Mouse (Mus musculus) stomach, postnatal 0 days (tissue): ENCODE results near the gene Acsl3. TPM values are rescaled to one million over a fixed set of nuclear protein-coding genes. Genes with fewer than 3 reads are reported as not detected.

ENCODE experiments used
- ATAC-seq: fragments of 200-750 bp; cut with Nextera tagmentation; 2 replicates; pipeline ENCODE4 v1.8.0; 2017; ENCODE audit not compliant: low FRiP score, low TSS enrichment
- DNase-seq: peaks from one replicate; pipeline ENCODE4 v3.0.0-alpha.2; 2016; ENCODE audit warnings: low spot score
- H3K27ac ChIP-seq: fragments of 300-500 bp; sonication (generic); replicated peaks from 2 replicates; pipeline ENCODE4 v1.5.1; 2014; ENCODE audit warnings: mild to moderate bottlenecking, control low read depth
- H3K27me3 ChIP-seq: fragments of 300-500 bp; sonication (generic); 2 replicates; pipeline ENCODE4 v1.6.1; 2014; ENCODE audit warnings: low read length; ENCODE audit not compliant: control insufficient read depth, insufficient read depth
- H3K36me3 ChIP-seq: fragments of 300-500 bp; sonication (generic); 2 replicates; pipeline ENCODE4 v1.6.1; 2014; ENCODE audit warnings: low read length, mixed read lengths; ENCODE audit not compliant: control insufficient read depth, insufficient read depth
- H3K4me1 ChIP-seq: fragments of 300-500 bp; sonication (generic); replicated peaks from 2 replicates; pipeline ENCODE4 v1.6.1; 2014; ENCODE audit warnings: antibody characterized with exemption; ENCODE audit not compliant: control insufficient read depth, insufficient read depth
- H3K4me2 ChIP-seq: fragments of 300-500 bp; sonication (generic); replicated peaks from 2 replicates; pipeline ENCODE4 v1.6.1; 2014; ENCODE audit warnings: low read depth, mild to moderate bottlenecking, control low read depth, moderate library complexity
- H3K4me3 ChIP-seq: fragments of 300-500 bp; sonication (generic); 2 replicates; pipeline ENCODE4 v1.5.1; 2014; ENCODE audit warnings: low read depth, low read length, control low read depth
- H3K9ac ChIP-seq: fragments of 300-500 bp; sonication (generic); 2 replicates; pipeline ENCODE4 v1.6.1; 2014; ENCODE audit warnings: mild to moderate bottlenecking, low read length, control low read depth, mixed read lengths
- H3K9me3 ChIP-seq: fragments of 300-500 bp; sonication (generic); 2 replicates; pipeline ENCODE4 v1.6.1; 2016; ENCODE audit warnings: low read length; ENCODE audit not compliant: control insufficient read depth
- CTCF ChIP-seq: IDR thresholded peaks from 2 replicates; pipeline ENCODE4 v1.5.1; 2016; ENCODE audit warnings: antibody characterized with exemption, low read depth, mild to moderate bottlenecking, moderate library complexity
- EP300 ChIP-seq: optimal IDR thresholded peaks from 2 replicates; pipeline ENCODE3; 2016; ENCODE audit warnings: antibody characterized with exemption
- WGBS: fragments of 180-500 bp; shearing (Covaris S2); extraction: QIAGEN DNeasy Blood & Tissue Kit; methylation state at CpG from one replicate; pipeline ENCODE4 v1.1.7; 2014; 5-methylcytosine and 5-hydroxymethylcytosine counted together
- polyA plus RNA-seq: library from polyadenylated mRNA; unstranded; fragments of >200 nt; fragmentation: Nextera tagmentation; extraction: Ambion mirVana; gene quantifications from 2 replicates; pipeline ENCODE4 v1.2.1, GENCODE M21; 2015

Gene Acsl3
- polyA plus RNA-seq, 1 experiment from 2014 or later = 37.7 TPM

- TF ChIP-seq EP300 = no peak
- TF ChIP-seq CTCF = no peak
Observed at GRCm38 (mm10) chr1:78702964-78703285, 45.3 kb downstream of the Acsl3 start.

DNA sequence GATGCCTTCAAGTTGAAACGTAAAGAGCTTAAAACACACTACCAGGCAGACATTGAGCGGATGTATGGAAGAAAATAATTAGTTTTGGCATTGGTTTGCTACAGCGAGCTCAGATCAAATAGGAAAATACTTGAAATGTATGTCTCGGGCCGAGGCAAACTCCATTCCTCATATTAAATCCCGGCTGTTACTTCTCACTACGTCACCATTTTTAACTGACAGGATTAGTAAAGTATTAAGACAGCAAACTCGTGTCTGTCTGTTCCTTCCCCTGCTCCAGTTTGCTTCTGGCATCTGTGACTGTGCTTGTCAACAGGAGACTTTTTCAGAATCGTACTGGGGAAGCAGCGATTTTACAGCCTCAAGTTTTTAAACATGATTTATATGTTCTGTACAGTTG is 48.7 kb downstream of the Acsl3 start:
- H3K36me3 ChIP-seq = peaks cover 14% of the 10 kb centered on the region; the same call in 1 of the 2 replicates
- no peaks in the 10 kb centered on the region for H3K9me3 ChIP-seq
- TF ChIP-seq EP300 (no peak), CTCF (no peak)
- H3K27ac ChIP-seq = no peak overlapping the region
- H3K4me3 ChIP-seq = no peak overlapping the region
- H3K4me1 ChIP-seq = no peaks in the 10 kb centered on the region
- ATAC-seq = no peak
- no peak for DNase-seq
- 66% methylated on average over 10 of the region's 10 CpGs for WGBS
- no peak overlapping the region for H3K9ac ChIP-seq
- no peaks in the 10 kb centered on the region for H3K27me3 ChIP-seq
- H3K4me2 ChIP-seq = no peak overlapping the region

More at GRCm38 (mm10) chr1:78702964-78703285, 45.3 kb downstream of the Acsl3 start:
- DNase-seq (no peak), ATAC-seq (no peak)
- Histone ChIP-seq H3K27me3 (no peaks in the 10 kb centered on the region), H3K4me3 (no peak overlapping the region), H3K9ac (no peak overlapping the region), H3K4me1 (no peaks in the 10 kb centered on the region), H3K36me3 (peaks cover 21% of the 10 kb centered on the region), H3K4me2 (no peak overlapping the region), H3K9me3 (no peaks in the 10 kb centered on the region), H3K27ac (no peak overlapping the region)
- 82% methylated on average over 2 of the region's 2 CpGs for WGBS

DNA sequence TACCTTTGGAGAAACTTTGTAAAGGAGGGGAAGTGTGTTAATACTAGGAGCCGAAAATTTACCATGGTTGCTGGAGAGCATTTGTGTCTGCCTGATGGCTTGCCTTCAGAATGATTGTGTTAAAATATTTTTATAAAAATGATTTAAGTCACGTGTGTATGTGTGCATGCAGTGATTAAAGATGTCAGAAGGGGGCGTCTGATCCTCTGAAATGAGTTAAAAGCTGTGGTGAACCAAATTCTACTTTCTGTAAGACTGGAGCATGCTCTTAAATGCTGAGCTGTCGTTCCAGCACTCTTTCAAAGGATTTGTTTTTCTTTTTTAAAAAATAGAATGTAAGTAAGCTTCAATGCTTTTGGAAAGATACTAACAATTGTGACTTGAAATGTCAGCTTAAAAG is 49.7 kb downstream of the Acsl3 start:
- Histone ChIP-seq H3K4me3 (no peak overlapping the region), H3K9ac (no peak overlapping the region), H3K27ac (no peak overlapping the region), H3K4me1 (no peaks in the 10 kb centered on the region), H3K9me3 (no peaks in the 10 kb centered on the region), H3K36me3 (peaks cover 14% of the 10 kb centered on the region; the same call in 1 of the 2 replicates), H3K27me3 (no peaks in the 10 kb centered on the region), H3K4me2 (no peak overlapping the region)
- 62% methylated on average over 4 of the region's 4 CpGs for WGBS
- DNase-seq (no peak), ATAC-seq (no peak)
- no peak for TF ChIP-seq EP300
- peak; percentile 55 for TF ChIP-seq CTCF

DNA sequence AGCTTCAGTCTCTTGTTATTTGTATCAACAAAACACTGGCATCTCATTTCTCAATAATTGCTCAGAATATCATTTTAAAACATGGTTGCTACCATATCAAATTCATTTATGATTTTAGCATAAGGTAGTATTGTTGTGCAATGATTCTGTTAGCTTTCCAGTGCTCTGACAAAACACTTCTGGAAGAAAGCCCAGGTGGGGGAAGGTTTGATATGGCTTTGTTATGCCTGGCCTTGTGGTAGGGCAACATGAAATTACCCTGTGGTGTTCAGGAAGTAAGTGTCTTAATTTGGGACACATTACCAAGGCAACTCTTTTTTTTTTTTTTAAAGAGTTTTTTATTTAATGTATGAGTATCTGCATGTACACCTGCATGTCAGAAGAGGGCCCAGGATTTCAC is 52.4 kb downstream of the Acsl3 start:
- H3K4me3 ChIP-seq = no peak overlapping the region
- DNase-seq (no peak), ATAC-seq (no peak)
- no peaks in the 10 kb centered on the region for H3K9me3 ChIP-seq
- H3K9ac ChIP-seq = no peak overlapping the region
- no peak for TF ChIP-seq EP300
- no peaks in the 10 kb centered on the region for H3K4me1 ChIP-seq
- H3K27me3 ChIP-seq = no peaks in the 10 kb centered on the region
- no peak overlapping the region for H3K27ac ChIP-seq
- H3K4me2 ChIP-seq = no peak overlapping the region
- H3K36me3 ChIP-seq = 0 out of 2 replicates have a peak, but pooled peaks cover 5% of the 10 kb centered on the region

DNA sequence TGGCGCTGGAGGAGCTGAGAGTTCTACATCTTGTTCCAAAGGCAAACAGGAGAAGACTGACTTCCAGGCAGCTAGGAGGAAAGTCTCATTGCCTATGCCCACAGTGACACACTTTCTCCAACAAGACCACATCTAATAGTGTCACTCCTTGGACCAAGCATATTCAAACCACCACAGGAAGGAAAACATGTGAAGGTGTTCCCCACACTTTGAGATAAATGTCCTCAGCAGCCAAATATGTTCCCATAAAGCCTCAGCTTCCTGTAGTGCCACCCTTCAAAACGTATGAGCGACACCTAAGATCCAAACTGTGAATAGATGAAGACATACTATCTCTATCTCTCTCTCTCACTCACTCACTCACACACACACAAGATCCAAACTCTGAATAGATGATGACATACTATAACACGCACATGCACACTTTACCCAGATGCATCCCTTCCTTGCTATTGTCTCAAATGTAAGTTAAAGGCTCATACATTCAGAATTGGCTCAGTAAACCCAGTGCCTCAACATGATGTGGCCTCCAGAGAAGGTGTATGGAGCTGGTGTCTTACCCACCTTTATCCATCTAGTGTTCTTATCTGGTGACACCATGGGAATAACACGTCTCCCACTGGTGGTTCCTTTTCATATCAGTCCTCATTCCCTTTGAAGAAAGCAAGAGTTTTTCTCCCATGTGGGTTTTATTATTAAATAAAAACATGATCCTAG is 53.1 kb downstream of the Acsl3 start:
- H3K9me3 ChIP-seq = no peaks in the 10 kb centered on the region
- no peak overlapping the region for H3K9ac ChIP-seq
- no peak for TF ChIP-seq EP300
- TF ChIP-seq CTCF = no peak
- H3K4me2 ChIP-seq = no peak overlapping the region
- WGBS = 83% methylated on average over 5 of the region's 5 CpGs
- no peaks in the 10 kb centered on the region for H3K4me1 ChIP-seq
- no peaks in the 10 kb centered on the region for H3K27me3 ChIP-seq
- H3K36me3 ChIP-seq = no peaks in the 10 kb centered on the region
- no peak overlapping the region for H3K27ac ChIP-seq
- DNase-seq = no peak
- no peak for ATAC-seq
- no peak overlapping the region for H3K4me3 ChIP-seq

- ATAC-seq (peak; percentile 57; the same call in 1 of the 2 replicates), DNase-seq (peak; percentile 79)
- TF ChIP-seq CTCF (peak; percentile 97), EP300 (no peak)
- H3K27me3 ChIP-seq = no peaks in the 10 kb centered on the region
- no peaks in the 10 kb centered on the region for H3K9me3 ChIP-seq
- no peak overlapping the region for H3K4me2 ChIP-seq
- no peak overlapping the region for H3K9ac ChIP-seq
- no peaks in the 10 kb centered on the region for H3K4me1 ChIP-seq
- no peak overlapping the region for H3K4me3 ChIP-seq
- 10% methylated on average over 17 of the region's 17 CpGs for WGBS
- H3K27ac ChIP-seq = no peak overlapping the region
- H3K36me3 ChIP-seq = no peaks in the 10 kb centered on the region
Observed at GRCm38 (mm10) chr1:78724458-78725190, 67.0 kb downstream of the Acsl3 start.
